ENCODE assay signal across 11 mouse cellular contexts in the genomic region with DNA sequence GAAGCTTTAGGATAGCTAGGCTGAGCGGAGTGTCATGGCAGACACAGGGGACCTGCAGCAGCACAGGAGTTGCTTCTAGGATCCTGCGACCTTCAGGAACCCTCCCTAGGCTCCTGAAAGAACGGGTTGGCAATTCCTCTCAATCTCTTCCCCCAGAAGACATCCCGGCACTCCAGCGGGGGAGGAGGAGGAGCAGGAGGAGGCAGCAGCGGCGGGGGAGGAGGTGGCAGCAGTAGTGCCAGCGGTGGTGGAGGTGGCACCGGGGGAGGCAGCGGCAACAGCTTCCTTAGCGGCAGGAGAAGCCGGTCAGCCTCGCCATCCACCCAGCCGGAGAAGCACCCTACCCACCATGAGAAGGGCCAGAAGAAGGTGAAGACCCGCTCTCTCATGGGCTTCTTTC. TPM values are rescaled to one million over a fixed set of nuclear protein-coding genes. Genes with fewer than 3 reads are reported as not detected.
A peak's percentile ranks its signal among the peaks of the same experiment; 100 is the strongest.
DNase-seq lines count a peak whose midpoint lies in the region; ATAC-seq and TF ChIP-seq lines count a peak whose summit lies in the region.
"Had no signal": no experiment of that assay in that cellular context is flagged by ENCODE, and none has a peak within 500 bp of the region (broad histone marks: within the 10 kb centered on the region; RNA-seq: fewer than 3 reads in every experiment).

No protein-coding gene starts in this region.

- peaks cover 93% of the 10 kb centered on the region for H3K36me3 ChIP-seq in embryonic facial prominence, embryonic 10.5 days (replicated peaks)
- peaks cover 88% of the 10 kb centered on the region for H3K36me3 ChIP-seq in midbrain, embryonic 13.5 days

- intact Hi-C loops in gastrocnemius, postnatal 14 days (cut with DNase I; ENCODE audit: low total_unique reads): no loop called here
- intact Hi-C loops in left cerebral cortex, adult 2 months (cut with DNase I): loop anchor here (5.0 kb wide), 1 partner anchor 37 kb away; no protein-coding TSS in a partner anchor
- intact Hi-C loops in left cerebral cortex, postnatal 25 days (cut with DNase I): no loop called here

- no peak for ATAC-seq in midbrain, embryonic 13.5 days

- H3K27me3 ChIP-seq in embryonic facial prominence, embryonic 10.5 days (replicated peaks; ENCODE audit: low read depth, poor library complexity, severe bottlenecking): no peaks in the 10 kb centered on the region
- no peaks in the 10 kb centered on the region for H3K27me3 ChIP-seq in midbrain, embryonic 13.5 days

- TF ChIP-seq CTCF in left cerebral cortex, adult 2 months (IDR thresholded peaks at IDR 0.05): no peak

- H3K27ac ChIP-seq in left cerebral cortex, adult 2 months: peak overlapping the region; percentile 64
- H3K27ac ChIP-seq in embryonic facial prominence, embryonic 10.5 days (replicated peaks): peak overlapping the region; percentile 52
- 0 out of 2 replicates have a peak overlapping the region, but pooled peaks have one; percentile 49 for H3K27ac ChIP-seq in midbrain, embryonic 13.5 days
- H3K27ac ChIP-seq: hindbrain, embryonic 14.5 days; liver, embryonic 13.5 days had no signal

- peak; percentile 38 for DNase-seq in gastrocnemius, postnatal 14 days
- no peak for DNase-seq in gastrocnemius, adult 8-10 months (ENCODE audit: low spot score in 2 of 2)
- no peak for DNase-seq in left cerebral cortex, adult 2 months (ENCODE audit: extremely low spot score in 1 of 2, low spot score in 2 of 2)
- no peak for DNase-seq in left cerebral cortex, postnatal 25 days (ENCODE audit: low spot score in 2 of 2)
- no peak for DNase-seq in embryonic facial prominence, embryonic 10.5 days (ENCODE audit: low spot score)
- no peak for DNase-seq in urinary bladder, postnatal 25 days (ENCODE audit: low spot score)
- no peak for DNase-seq in urinary bladder, adult 2 months (ENCODE audit: low spot score)
- DNase-seq: adrenal gland, adult 8-10 months; liver, embryonic 13.5 days had no signal

- peak overlapping the region; percentile 49 for H3K9ac ChIP-seq in midbrain, embryonic 13.5 days (replicated peaks)
- H3K9ac ChIP-seq: hindbrain, embryonic 14.5 days; liver, embryonic 13.5 days had no signal

- H3K4me1 ChIP-seq in embryonic facial prominence, embryonic 10.5 days: peaks cover 54% of the 10 kb centered on the region
- peaks cover 39% of the 10 kb centered on the region for H3K4me1 ChIP-seq in midbrain, embryonic 13.5 days (replicated peaks)

- 53% methylated on average over 15 of the region's 15 CpGs for WGBS in embryonic facial prominence, embryonic 10.5 days
- 46% methylated on average over 14 of the region's 15 CpGs for WGBS in midbrain, embryonic 13.5 days

- H3K9me3 ChIP-seq in embryonic facial prominence, embryonic 10.5 days: no peaks in the 10 kb centered on the region
- H3K9me3 ChIP-seq in midbrain, embryonic 13.5 days: no peaks in the 10 kb centered on the region
- H3K9me3 ChIP-seq: liver, embryonic 13.5 days had no signal

- H3K4me3 ChIP-seq in left cerebral cortex, adult 2 months: no peak overlapping the region
- peak overlapping the region; percentile 11; the same call in 1 of the 2 replicates for H3K4me3 ChIP-seq in embryonic facial prominence, embryonic 10.5 days
- no peak overlapping the region for H3K4me3 ChIP-seq in midbrain, embryonic 13.5 days (replicated peaks)
- H3K4me3 ChIP-seq: liver, embryonic 13.5 days had no signal

- H3K4me2 ChIP-seq in midbrain, embryonic 13.5 days (replicated peaks): no peak overlapping the region
- H3K4me2 ChIP-seq: hindbrain, embryonic 14.5 days; liver, embryonic 13.5 days had no signal

RNA-seq across cellular contexts. Expression of a gene that starts 6.1 kb away (rescaled TPM):
- 10 to 100 TPM; 26.2 to 27.4 TPM for total RNA-seq in gastrocnemius, postnatal 14 days (2021)
- 10 to 100 TPM; 45.5 to 63.7 (median 51.7) TPM for total RNA-seq in gastrocnemius, adult 8-10 months (2022)
- 100 to 1,000 TPM; 143 to 147 TPM for total RNA-seq in left cerebral cortex, adult 2 months (2021)
- 100 to 1,000 TPM; 105 to 121 TPM for total RNA-seq in left cerebral cortex, postnatal 25 days (2021)
- polyA plus RNA-seq in embryonic facial prominence, embryonic 10.5 days (2016; fragmentation: Nextera tagmentation; extraction: Ambion mirVana): 2.1 and 2.2 TPM in 2 replicates
- 3.1 and 3.9 TPM in 2 replicates for polyA plus RNA-seq in midbrain, embryonic 13.5 days (2015; fragmentation: Nextera tagmentation; extraction: Ambion mirVana)
- 30.2 and 37.2 TPM in 2 replicates for polyA plus RNA-seq in urinary bladder, adult 2 months (2012; rRNA removed)

RNA-seq across cellular contexts. Expression of a gene that starts 16.4 kb away (rescaled TPM):
- total RNA-seq in gastrocnemius, postnatal 14 days (2021): 100 to 1,000 TPM; 105 to 116 TPM
- total RNA-seq in gastrocnemius, adult 8-10 months (2022): 100 to 1,000 TPM; 102 to 119 (median 105) TPM
- 10 to 100 TPM; 47.7 to 57.6 TPM for total RNA-seq in left cerebral cortex, adult 2 months (2021)
- total RNA-seq in left cerebral cortex, postnatal 25 days (2021): 10 to 100 TPM; 46.5 to 48.8 TPM
- 18.2 and 20.0 TPM in 2 replicates for polyA plus RNA-seq in embryonic facial prominence, embryonic 10.5 days (2016; fragmentation: Nextera tagmentation; extraction: Ambion mirVana)
- 14.4 and 16.1 TPM in 2 replicates for polyA plus RNA-seq in midbrain, embryonic 13.5 days (2015; fragmentation: Nextera tagmentation; extraction: Ambion mirVana)
- polyA plus RNA-seq in urinary bladder, adult 2 months (2012; rRNA removed): 55.7 and 56.2 TPM in 2 replicates

RNA-seq across cellular contexts. Expression of a gene that starts 31.0 kb away (rescaled TPM):
- total RNA-seq in gastrocnemius, postnatal 14 days (2021): 1 to 10 TPM; 6.5 to 7.7 TPM
- 1 to 10 TPM; 1.2 to 2.7 (median 1.5) TPM for total RNA-seq in gastrocnemius, adult 8-10 months (2022)
- 10 to 100 TPM; 36.2 to 39.6 TPM for total RNA-seq in left cerebral cortex, adult 2 months (2021)
- total RNA-seq in left cerebral cortex, postnatal 25 days (2021): 10 to 100 TPM; 30.1 to 30.3 TPM
- 23.2 and 24.1 TPM in 2 replicates for polyA plus RNA-seq in embryonic facial prominence, embryonic 10.5 days (2016; fragmentation: Nextera tagmentation; extraction: Ambion mirVana)
- polyA plus RNA-seq in midbrain, embryonic 13.5 days (2015; fragmentation: Nextera tagmentation; extraction: Ambion mirVana): 23.6 and 25.3 TPM in 2 replicates
- 41.1 and 46.4 TPM in 2 replicates for polyA plus RNA-seq in urinary bladder, adult 2 months (2012; rRNA removed)

RNA-seq across cellular contexts. Expression of a gene that starts 33.9 kb away (rescaled TPM):
- total RNA-seq in gastrocnemius, postnatal 14 days (2021): 100 to 1,000 TPM; 146 to 154 TPM
- total RNA-seq in gastrocnemius, adult 8-10 months (2022): 100 to 1,000 TPM; 164 to 175 (median 171) TPM
- 100 to 1,000 TPM; 113 to 123 TPM for total RNA-seq in left cerebral cortex, adult 2 months (2021)
- 100 to 1,000 TPM; 119 to 124 TPM for total RNA-seq in left cerebral cortex, postnatal 25 days (2021)
- 634 and 654 TPM in 2 replicates for polyA plus RNA-seq in embryonic facial prominence, embryonic 10.5 days (2016; fragmentation: Nextera tagmentation; extraction: Ambion mirVana)
- 503 and 505 TPM in 2 replicates for polyA plus RNA-seq in midbrain, embryonic 13.5 days (2015; fragmentation: Nextera tagmentation; extraction: Ambion mirVana)
- polyA plus RNA-seq in urinary bladder, adult 2 months (2012; rRNA removed): 264 and 322 TPM in 2 replicates

RNA-seq across cellular contexts. Expression of a gene that starts 39.8 kb away (rescaled TPM):
- total RNA-seq in gastrocnemius, postnatal 14 days (2021): 1 to 10 TPM in 1 of 2 experiments, under 1 TPM in 1; 0.60 to 1.3 TPM
- total RNA-seq in gastrocnemius, adult 8-10 months (2022): under 1 TPM; 0.39 to 0.92 (median 0.75) TPM
- 100 to 1,000 TPM in 1 of 2 experiments, 10 to 100 TPM in 1; 99.9 to 107 TPM for total RNA-seq in left cerebral cortex, adult 2 months (2021)
- total RNA-seq in left cerebral cortex, postnatal 25 days (2021): 10 to 100 TPM; 77.4 to 92.2 TPM
- polyA plus RNA-seq in embryonic facial prominence, embryonic 10.5 days (2016; fragmentation: Nextera tagmentation; extraction: Ambion mirVana): 13.0 and 14.4 TPM in 2 replicates
- 3.0 and 4.2 TPM in 2 replicates for polyA plus RNA-seq in midbrain, embryonic 13.5 days (2015; fragmentation: Nextera tagmentation; extraction: Ambion mirVana)
- 0.77 and 0.80 TPM in 2 replicates for polyA plus RNA-seq in urinary bladder, adult 2 months (2012; rRNA removed)
